Mouse (Mus musculus): ENCODE measurements around the gene Serpina3b.

GRCm38 (mm10) chr12:104175636-104176035, 47.8 kb downstream of the Serpina3b start:
- TF ChIP-seq GATA1 (IDR thresholded peaks at IDR 0.05; ENCODE audit: borderline replicate concordance, low read length) (no peak), FLI1 (IDR thresholded peaks at IDR 0.05; ENCODE audit: low read length) (no peak)
